Mouse (Mus musculus): Measurements from ENCODE around the gene Wdr31. TPM values are rescaled to one million over a fixed set of nuclear protein-coding genes. Genes with fewer than 3 reads are reported as not detected.

Wdr31 gene
- 13.2 and 14.3 TPM in 2 replicates for polyA plus RNA-seq (2015; fragmentation: Nextera tagmentation; extraction: Ambion mirVana)

- WGBS = under 1% methylated on average over 30 of the region's 30 CpGs
- H3K27ac ChIP-seq (ENCODE audit: low read length) = no peak within 1 kb of the TSS
These were observed at the start of gene Wdr31 for GRCm38 (mm10) chr4:62470598-62471051. Gene Wdr31, minus strand, starts transcription at chr4:62470896.

DNA sequence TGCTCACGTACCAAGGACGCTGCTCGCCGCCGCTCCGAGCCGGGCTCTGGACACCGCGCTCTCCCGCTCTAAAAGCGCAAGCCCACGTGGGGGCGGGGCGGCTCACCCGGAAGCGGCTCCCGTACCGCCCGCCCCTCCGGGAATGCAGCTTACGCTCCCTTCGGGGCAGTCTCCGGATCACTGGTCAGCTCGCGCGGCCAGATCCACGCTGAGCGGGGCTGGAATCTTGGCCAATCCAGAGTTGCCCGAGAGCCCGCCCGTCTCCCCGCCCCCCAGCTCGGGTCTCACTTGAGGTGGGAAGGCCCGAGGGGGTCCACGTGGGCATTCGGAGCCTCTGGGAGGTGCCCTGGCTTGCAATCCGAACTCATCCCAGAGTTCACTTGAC lies 49.1 kb upstream of the Wdr31 start, which contains the start of gene Alad:
Gene Alad (minus strand): TSS at position 70 of the 385 bp plus-strand sequence.
- peak within 1 kb of the TSS; percentile 72 for H3K4me2 ChIP-seq (replicated peaks; ENCODE audit: low read depth, low read length)
- H3K36me3 ChIP-seq (ENCODE audit: insufficient read depth, low read length) = peaks cover 5% of the 10 kb centered on the region; the same call in 1 of the 2 replicates
- WGBS = 0% methylated on average over 37 of the region's 37 CpGs
- peak within 1 kb of the TSS; percentile 74 for H3K4me3 ChIP-seq (ENCODE audit: low read length)
- ATAC-seq (ENCODE audit: low FRiP score, low TSS enrichment) = peak; percentile 93
- no peaks in the 10 kb centered on the region for H3K9me3 ChIP-seq (ENCODE audit: low read length)
- no peaks in the 10 kb centered on the region for H3K27me3 ChIP-seq (ENCODE audit: insufficient read depth, low read length)
- peak within 1 kb of the TSS; percentile 75 for H3K9ac ChIP-seq (replicated peaks; ENCODE audit: low read length)
- peaks cover 52% of the 10 kb centered on the region for H3K4me1 ChIP-seq (ENCODE audit: insufficient read depth, low read length)
- H3K27ac ChIP-seq (ENCODE audit: low read length) = peak within 1 kb of the TSS; percentile 89

More at GRCm38 (mm10) chr4:62470598-62471051, at the start of gene Wdr31:
- Histone ChIP-seq H3K36me3 (ENCODE audit: insufficient read depth, low read length) (peaks cover 3% of the 10 kb centered on the region; the same call in 1 of the 2 replicates), H3K9ac (replicated peaks; ENCODE audit: low read length) (peak within 1 kb of the TSS; percentile 77), H3K4me3 (ENCODE audit: low read length) (peak within 1 kb of the TSS; percentile 64), H3K27me3 (ENCODE audit: insufficient read depth, low read length) (no peaks in the 10 kb centered on the region), H3K4me1 (ENCODE audit: insufficient read depth, low read length) (peaks cover 4% of the 10 kb centered on the region; the same call in 1 of the 2 replicates), H3K9me3 (ENCODE audit: low read length) (peaks cover 3% of the 10 kb centered on the region; the same call in 1 of the 2 replicates), H3K4me2 (replicated peaks; ENCODE audit: low read depth, low read length) (peak within 1 kb of the TSS; percentile 65)
- peak; percentile 94 for ATAC-seq (ENCODE audit: low FRiP score, low TSS enrichment)

- Histone ChIP-seq H3K4me1 (ENCODE audit: insufficient read depth, low read length) (peaks cover 51% of the 10 kb centered on the region), H3K27ac (ENCODE audit: low read length) (peak overlapping the region; percentile 89), H3K4me2 (replicated peaks; ENCODE audit: low read depth, low read length) (peak overlapping the region; percentile 72), H3K27me3 (ENCODE audit: insufficient read depth, low read length) (no peaks in the 10 kb centered on the region), H3K9me3 (ENCODE audit: low read length) (no peaks in the 10 kb centered on the region), H3K4me3 (ENCODE audit: low read length) (peak overlapping the region; percentile 74), H3K36me3 (ENCODE audit: insufficient read depth, low read length) (peaks cover 5% of the 10 kb centered on the region; the same call in 1 of the 2 replicates), H3K9ac (replicated peaks; ENCODE audit: low read length) (peak overlapping the region; percentile 75)
- under 1% methylated on average over 26 of the region's 26 CpGs for WGBS
- ATAC-seq (ENCODE audit: low FRiP score, low TSS enrichment) = peak; percentile 72
These were observed 48.6 kb upstream of the Wdr31 start for GRCm38 (mm10) chr4:62519122-62519848.

DNA sequence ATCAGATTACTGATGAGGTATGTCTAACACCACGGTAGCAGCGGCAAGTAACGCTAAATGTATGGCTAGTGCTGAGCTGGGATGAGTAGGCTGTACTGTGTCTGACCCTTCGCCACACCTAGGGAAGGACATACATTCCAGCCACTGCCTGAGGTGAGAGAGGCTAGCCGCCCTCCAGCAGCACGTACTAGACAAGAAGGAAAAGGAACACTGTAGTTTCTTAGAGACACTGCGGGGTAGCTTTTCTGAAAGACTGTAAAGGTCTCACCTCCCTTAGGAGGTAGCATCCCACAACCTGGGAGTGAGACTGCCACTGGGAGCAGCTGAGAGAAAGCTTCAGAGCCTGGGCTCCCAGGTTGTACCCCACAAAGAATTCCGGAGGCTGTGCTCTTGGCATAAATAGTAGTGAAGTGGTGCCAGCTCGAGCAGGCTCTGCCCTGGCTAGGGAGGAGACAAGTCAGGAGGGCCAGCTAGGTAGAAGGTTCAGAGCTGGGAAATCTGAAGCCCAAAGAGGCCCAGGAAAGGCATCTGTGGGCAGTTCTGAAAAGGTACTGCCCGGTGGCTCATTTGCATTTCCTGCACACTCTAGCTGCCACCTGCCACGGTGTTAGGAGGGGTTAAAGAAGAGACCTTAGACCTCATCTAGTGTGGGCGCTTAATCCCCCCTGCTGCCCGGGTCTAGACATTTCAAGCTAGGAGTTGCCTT lies 47.9 kb upstream of the Wdr31 start:
- WGBS = 25% methylated on average over 13 of the region's 13 CpGs
- H3K27me3 ChIP-seq (ENCODE audit: insufficient read depth, low read length) = no peaks in the 10 kb centered on the region
- peak overlapping the region; percentile 74 for H3K4me3 ChIP-seq (ENCODE audit: low read length)
- ATAC-seq (ENCODE audit: low FRiP score, low TSS enrichment) = peak; percentile 18
- peak overlapping the region; percentile 89 for H3K27ac ChIP-seq (ENCODE audit: low read length)
- peaks cover 46% of the 10 kb centered on the region for H3K4me1 ChIP-seq (ENCODE audit: insufficient read depth, low read length)
- H3K36me3 ChIP-seq (ENCODE audit: insufficient read depth, low read length) = peaks cover 9% of the 10 kb centered on the region; the same call in 1 of the 2 replicates
- peak overlapping the region; percentile 75 for H3K9ac ChIP-seq (replicated peaks; ENCODE audit: low read length)
- H3K9me3 ChIP-seq (ENCODE audit: low read length) = no peaks in the 10 kb centered on the region
- H3K4me2 ChIP-seq (replicated peaks; ENCODE audit: low read depth, low read length) = peak overlapping the region; percentile 72

- 59% methylated on average over 10 of the region's 10 CpGs for WGBS
- H3K4me2 ChIP-seq (replicated peaks; ENCODE audit: low read depth, low read length) = peak overlapping the region; percentile 72
- H3K4me1 ChIP-seq (ENCODE audit: insufficient read depth, low read length) = peaks cover 46% of the 10 kb centered on the region
- H3K4me3 ChIP-seq (ENCODE audit: low read length) = peak overlapping the region; percentile 74
- no peaks in the 10 kb centered on the region for H3K9me3 ChIP-seq (ENCODE audit: low read length)
- H3K9ac ChIP-seq (replicated peaks; ENCODE audit: low read length) = peak overlapping the region; percentile 75
- H3K27ac ChIP-seq (ENCODE audit: low read length) = peak overlapping the region; percentile 89
- H3K27me3 ChIP-seq (ENCODE audit: insufficient read depth, low read length) = no peaks in the 10 kb centered on the region
- ATAC-seq (ENCODE audit: low FRiP score, low TSS enrichment) = no peak
- peaks cover 13% of the 10 kb centered on the region for H3K36me3 ChIP-seq (ENCODE audit: insufficient read depth, low read length)
These were observed 47.1 kb upstream of the Wdr31 start for GRCm38 (mm10) chr4:62517538-62518415.

DNA sequence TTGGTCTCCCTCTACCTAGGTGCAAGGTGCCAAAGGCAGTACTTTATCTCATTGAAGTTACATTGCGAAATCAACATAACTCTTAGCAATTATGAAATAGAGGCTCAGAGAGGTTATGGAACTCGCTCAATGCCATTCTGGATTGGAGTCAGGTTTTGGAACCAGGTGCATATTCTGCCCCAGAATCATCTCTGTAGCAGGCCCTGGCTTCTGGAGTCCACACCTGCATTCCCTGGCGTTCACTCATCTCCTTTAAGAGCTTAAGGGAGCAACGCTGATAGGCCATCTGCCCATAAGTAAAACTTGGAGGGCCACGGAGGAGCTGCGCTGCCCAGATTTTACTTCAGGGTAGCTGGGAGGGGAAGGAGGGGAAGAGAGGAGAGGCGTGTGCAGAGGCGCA lies 46.4 kb upstream of the Wdr31 start:
- H3K4me3 ChIP-seq (ENCODE audit: low read length) = no peak overlapping the region
- peaks cover 46% of the 10 kb centered on the region for H3K4me1 ChIP-seq (ENCODE audit: insufficient read depth, low read length)
- peaks cover 20% of the 10 kb centered on the region for H3K36me3 ChIP-seq (ENCODE audit: insufficient read depth, low read length)
- WGBS = 91% methylated on average over 8 of the region's 8 CpGs
- no peak overlapping the region for H3K9ac ChIP-seq (replicated peaks; ENCODE audit: low read length)
- no peaks in the 10 kb centered on the region for H3K9me3 ChIP-seq (ENCODE audit: low read length)
- H3K27ac ChIP-seq (ENCODE audit: low read length) = no peak overlapping the region; the same call in 1 of the 2 replicates
- ATAC-seq (ENCODE audit: low FRiP score, low TSS enrichment) = no peak
- H3K27me3 ChIP-seq (ENCODE audit: insufficient read depth, low read length) = no peaks in the 10 kb centered on the region
- H3K4me2 ChIP-seq (replicated peaks; ENCODE audit: low read depth, low read length) = no peak overlapping the region

DNA sequence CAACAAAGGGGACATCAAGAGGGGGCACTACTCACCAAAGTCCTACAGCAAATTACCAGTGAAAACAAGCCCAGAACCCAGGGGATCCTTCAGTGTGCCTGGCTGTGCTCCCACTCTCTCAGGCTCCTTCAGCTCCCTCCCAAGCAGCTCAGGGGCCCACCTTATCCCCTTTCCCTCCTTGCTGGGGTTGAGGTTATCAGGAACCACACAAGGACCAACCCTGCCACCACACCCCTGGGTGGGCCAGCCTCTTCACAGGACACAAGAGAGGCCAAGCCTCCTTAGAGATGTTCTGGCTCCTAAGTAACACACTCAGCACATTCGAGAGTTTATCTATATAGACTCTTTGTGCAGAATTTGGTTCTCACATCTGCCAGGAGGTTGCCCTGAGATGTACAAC lies 45.9 kb upstream of the Wdr31 start:
- Histone ChIP-seq H3K27me3 (ENCODE audit: insufficient read depth, low read length) (no peaks in the 10 kb centered on the region), H3K9ac (replicated peaks; ENCODE audit: low read length) (no peak overlapping the region), H3K4me2 (replicated peaks; ENCODE audit: low read depth, low read length) (no peak overlapping the region), H3K27ac (ENCODE audit: low read length) (peak overlapping the region; percentile 33), H3K4me1 (ENCODE audit: insufficient read depth, low read length) (peaks cover 46% of the 10 kb centered on the region), H3K4me3 (ENCODE audit: low read length) (no peak overlapping the region), H3K9me3 (ENCODE audit: low read length) (no peaks in the 10 kb centered on the region), H3K36me3 (ENCODE audit: insufficient read depth, low read length) (peaks cover 25% of the 10 kb centered on the region)
- 70% methylated on average over 1 of the region's 1 CpGs for WGBS
- ATAC-seq (ENCODE audit: low FRiP score, low TSS enrichment) = no peak

DNA sequence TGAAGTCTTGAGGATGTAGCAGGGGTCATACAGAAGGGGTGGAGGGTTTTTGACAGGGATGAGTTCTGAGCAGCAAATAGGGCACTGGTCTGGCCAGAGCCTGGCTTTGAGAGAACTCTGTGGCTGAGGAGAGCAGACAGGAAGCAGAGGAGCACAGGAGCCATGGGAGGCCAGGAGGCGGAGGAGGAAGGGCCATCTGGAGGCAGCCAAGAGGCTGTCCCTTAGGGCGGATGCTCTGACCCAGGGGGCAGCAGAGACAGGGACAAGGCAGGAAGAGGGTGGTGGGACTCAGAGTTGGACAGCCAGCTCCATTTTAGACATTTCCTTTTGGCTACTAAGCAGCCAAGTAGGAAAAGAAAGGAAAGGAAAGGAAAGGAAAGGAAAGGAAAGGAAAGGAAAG lies 45.4 kb upstream of the Wdr31 start:
- H3K4me2 ChIP-seq (replicated peaks; ENCODE audit: low read depth, low read length) = no peak overlapping the region
- 30% methylated on average over 2 of the region's 2 CpGs for WGBS
- H3K9me3 ChIP-seq (ENCODE audit: low read length) = no peaks in the 10 kb centered on the region
- no peak for ATAC-seq (ENCODE audit: low FRiP score, low TSS enrichment)
- H3K4me3 ChIP-seq (ENCODE audit: low read length) = no peak overlapping the region
- H3K27ac ChIP-seq (ENCODE audit: low read length) = peak overlapping the region; percentile 65; the same call in 1 of the 2 replicates
- H3K9ac ChIP-seq (replicated peaks; ENCODE audit: low read length) = peak overlapping the region; percentile 19; the same call in 1 of the 2 replicates
- H3K4me1 ChIP-seq (ENCODE audit: insufficient read depth, low read length) = peaks cover 46% of the 10 kb centered on the region
- H3K36me3 ChIP-seq (ENCODE audit: insufficient read depth, low read length) = peaks cover 30% of the 10 kb centered on the region
- no peaks in the 10 kb centered on the region for H3K27me3 ChIP-seq (ENCODE audit: insufficient read depth, low read length)

DNA sequence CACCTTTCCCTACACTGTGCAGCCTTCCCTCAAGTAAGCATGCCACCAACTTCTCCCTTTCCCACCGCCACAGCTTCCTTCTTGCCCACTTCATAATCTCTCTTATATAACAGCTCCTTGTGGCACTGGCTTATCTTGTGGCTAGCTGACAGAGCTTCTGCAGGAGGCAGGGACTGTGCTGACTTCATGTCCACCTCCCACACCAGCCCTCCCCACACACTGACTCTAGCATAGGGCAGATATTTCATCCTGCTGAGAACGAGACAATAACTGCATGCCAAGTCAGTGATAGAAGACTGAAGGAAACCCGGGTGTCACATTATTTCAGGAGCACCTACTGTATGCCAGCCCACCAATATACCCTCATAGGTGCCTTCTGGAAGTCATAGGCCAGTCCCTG lies 44.8 kb upstream of the Wdr31 start:
- H3K27me3 ChIP-seq (ENCODE audit: insufficient read depth, low read length) = no peaks in the 10 kb centered on the region
- ATAC-seq (ENCODE audit: low FRiP score, low TSS enrichment) = no peak

More for the DNA sequence above, 44.8 kb upstream of the Wdr31 start:
- 0 out of 2 replicates have a peak overlapping the region, but pooled peaks have one; percentile 19 for H3K9ac ChIP-seq (replicated peaks; ENCODE audit: low read length)
- peaks cover 45% of the 10 kb centered on the region for H3K4me1 ChIP-seq (ENCODE audit: insufficient read depth, low read length)
- H3K9me3 ChIP-seq (ENCODE audit: low read length) = no peaks in the 10 kb centered on the region
- peak overlapping the region; percentile 65; the same call in 1 of the 2 replicates for H3K27ac ChIP-seq (ENCODE audit: low read length)
- H3K4me2 ChIP-seq (replicated peaks; ENCODE audit: low read depth, low read length) = no peak overlapping the region
- 68% methylated on average over 3 of the region's 3 CpGs for WGBS
- H3K4me3 ChIP-seq (ENCODE audit: low read length) = no peak overlapping the region
- peaks cover 36% of the 10 kb centered on the region for H3K36me3 ChIP-seq (ENCODE audit: insufficient read depth, low read length)
